Mouse (Mus musculus) layer of hippocampus, adult 2 months (tissue): ENCODE results near the gene Cabp4. TPM values are rescaled to one million over a fixed set of nuclear protein-coding genes. Genes with fewer than 3 reads are reported as not detected.
"Not testable (repeated sequence)": the region's sequence is repeated elsewhere in the genome, so short reads cannot be mapped to it uniquely, and the experiment has no call there.

Source experiments
- DNase-seq, 2 experiments: peaks; one replicate each; pipeline ENCODE4 v3.0.0; 2022; ENCODE audit warnings: low spot score in 2 of 2
- H3K27ac ChIP-seq: fragments of 200-600 bp; 2 replicates; pipeline ENCODE4 v1.8.1; 2022
- H3K4me3 ChIP-seq: fragments of 200-600 bp; 2 replicates; pipeline ENCODE4 v1.8.1; 2022; ENCODE audit warnings: mild to moderate bottlenecking
- CTCF ChIP-seq: fragments of 200-600 bp; conservative IDR thresholded peaks from 2 replicates; pipeline ENCODE4 v1.8.1; 2022; ENCODE audit warnings: antibody characterized with exemption, mild to moderate bottlenecking, moderate library complexity
- total RNA-seq, 2 experiments: library from RNA; stranded (reverse); gene quantifications; 2 replicates each; pipeline ENCODE4 v1.2.3; 2021

Cabp4 gene
- total RNA-seq, 2 experiments from 2014 or later, result 0.17 TPM; not detected in 1

GRCm38 (mm10) chr19:4122411-4123370 lies 21.1 kb downstream of the Cabp4 start:
- Histone ChIP-seq H3K27ac (0 out of 2 replicates have a peak overlapping the region, but pooled peaks have one; percentile 18), H3K4me3 (no peak overlapping the region)
- TF ChIP-seq CTCF, result 0 out of 2 replicates have a peak, but pooled peaks have one; percentile 18
- DNase-seq, result no peak

GRCm38 (mm10) chr19:4121896-4122295 lies 21.9 kb downstream of the Cabp4 start:
- H3K27ac ChIP-seq, result peak overlapping the region; percentile 97; the same call in 1 of the 2 replicates
- not testable (repeated sequence) for H3K4me3 ChIP-seq, DNase-seq

GRCm38 (mm10) chr19:4121097-4121805 lies 22.6 kb downstream of the Cabp4 start:
- no peak for TF ChIP-seq CTCF
- DNase-seq, result peak; percentile 97 to 98
- peak overlapping the region; percentile 97; the same call in 1 of the 2 replicates for H3K27ac ChIP-seq
- H3K4me3 ChIP-seq, result peak overlapping the region; percentile 60

- peak overlapping the region; percentile 97; the same call in 1 of the 2 replicates for H3K27ac ChIP-seq
- TF ChIP-seq CTCF, result no peak
- peak overlapping the region; percentile 60 for H3K4me3 ChIP-seq
- no peak for DNase-seq
Measured at GRCm38 (mm10) chr19:4120496-4120895, 23.3 kb downstream of the Cabp4 start.

GRCm38 (mm10) chr19:4119716-4120487 lies 23.9 kb downstream of the Cabp4 start:
- no peak for DNase-seq
- TF ChIP-seq CTCF, result no peak
- no peak overlapping the region; the same call in 1 of the 2 replicates for H3K4me3 ChIP-seq

GRCm38 (mm10) chr19:4118350-4118749 lies 25.5 kb downstream of the Cabp4 start:
- DNase-seq, result no peak
- TF ChIP-seq CTCF, result no peak
- H3K4me3 ChIP-seq, result no peak overlapping the region
- H3K27ac ChIP-seq, result peak overlapping the region; percentile 61; the same call in 1 of the 2 replicates

More at GRCm38 (mm10) chr19:4119716-4120487, 23.9 kb downstream of the Cabp4 start:
- no peak overlapping the region; the same call in 1 of the 2 replicates for H3K27ac ChIP-seq

- no peak for DNase-seq
- Histone ChIP-seq H3K4me3 (no peak overlapping the region), H3K27ac (no peak overlapping the region)
- no peak for TF ChIP-seq CTCF
Measured at GRCm38 (mm10) chr19:4117006-4117405, 26.8 kb downstream of the Cabp4 start.

- TF ChIP-seq CTCF, result no peak
- H3K4me3 ChIP-seq, result no peak overlapping the region
- H3K27ac ChIP-seq, result no peak overlapping the region
- no peak for DNase-seq
Measured at GRCm38 (mm10) chr19:4115816-4116215, 28.0 kb downstream of the Cabp4 start.

GRCm38 (mm10) chr19:4115144-4115543 lies 28.7 kb downstream of the Cabp4 start:
- no peak overlapping the region for H3K27ac ChIP-seq
- no peak for DNase-seq
- no peak for TF ChIP-seq CTCF
- no peak overlapping the region for H3K4me3 ChIP-seq

- no peak for TF ChIP-seq CTCF
- DNase-seq, result no peak
- Histone ChIP-seq H3K4me3 (no peak overlapping the region), H3K27ac (no peak overlapping the region)
Measured at GRCm38 (mm10) chr19:4114551-4114950, 29.3 kb downstream of the Cabp4 start.

GRCm38 (mm10) chr19:4113806-4114230 lies 30.0 kb downstream of the Cabp4 start:
- Histone ChIP-seq H3K27ac (peak overlapping the region; percentile 79), H3K4me3 (no peak overlapping the region)
- no peak for DNase-seq
- TF ChIP-seq CTCF, result no peak

GRCm38 (mm10) chr19:4113186-4113805 lies 30.5 kb downstream of the Cabp4 start:
- no peak for TF ChIP-seq CTCF
- H3K27ac ChIP-seq, result peak overlapping the region; percentile 79

More at GRCm38 (mm10) chr19:4113186-4113805, 30.5 kb downstream of the Cabp4 start:
- no peak overlapping the region for H3K4me3 ChIP-seq
- peak; percentile 81 to 88 for DNase-seq
